Mouse (Mus musculus) E14TG2a.4 (cell line): ENCODE measurements around the gene Ypel1.

ENCODE experiments used
- CTCF ChIP-seq: conservative IDR thresholded peaks from 2 replicates; pipeline ENCODE4 v1.5.1; 2014; ENCODE audit warnings: low read length
- NANOG ChIP-seq: IDR thresholded peaks from 2 replicates; pipeline ENCODE4 v1.6.1; 2014; ENCODE audit warnings: borderline replicate concordance, low read length, mixed read lengths

GRCm38 (mm10) chr16:17086669-17087193, 17.2 kb downstream of the Ypel1 start:
- TF ChIP-seq CTCF (no peak), NANOG (no peak)
